Mouse (Mus musculus) heart, embryonic 11.5 days (tissue): Measurements from ENCODE around the gene Mtrf1. TPM values are rescaled to one million over a fixed set of nuclear protein-coding genes. Genes with fewer than 3 reads are reported as not detected.
"Not testable (repeated sequence)": the region's sequence is repeated elsewhere in the genome, so short reads cannot be mapped to it uniquely, and the experiment has no call there.

Source experiments
- ATAC-seq: fragments of 200-750 bp; cut with Nextera tagmentation; replicated peaks from 2 replicates; pipeline ENCODE4 v1.8.0; 2017; ENCODE audit warnings: moderate library complexity; ENCODE audit not compliant: insufficient number of reproducible peaks, low FRiP score, low TSS enrichment
- H3K27ac ChIP-seq: fragments of 300-500 bp; sonication (generic); 2 replicates; pipeline ENCODE4 v1.5.1; 2014; ENCODE audit warnings: mild to moderate bottlenecking, low read depth, low read length
- H3K27me3 ChIP-seq: fragments of 300-500 bp; sonication (generic); 2 replicates; pipeline ENCODE4 v1.6.1; 2014; ENCODE audit warnings: mild to moderate bottlenecking, low read length, mixed read lengths; ENCODE audit not compliant: control insufficient read depth, insufficient read depth
- H3K36me3 ChIP-seq: fragments of 300-500 bp; sonication (generic); 2 replicates; pipeline ENCODE4 v1.6.1; 2014; ENCODE audit warnings: mild to moderate bottlenecking, low read length, moderate library complexity, mixed read lengths; ENCODE audit not compliant: control insufficient read depth, insufficient read depth
- H3K4me1 ChIP-seq: fragments of 300-500 bp; sonication (generic); 2 replicates; pipeline ENCODE4 v1.6.1; 2014; ENCODE audit warnings: low read length; ENCODE audit not compliant: control insufficient read depth, insufficient read depth
- H3K4me2 ChIP-seq: fragments of 300-500 bp; sonication (generic); 2 replicates; pipeline ENCODE4 v1.6.1; 2014; ENCODE audit warnings: mild to moderate bottlenecking, moderate library complexity
- H3K4me3 ChIP-seq: fragments of 300-500 bp; sonication (generic); 2 replicates; pipeline ENCODE4 v1.5.1; 2014; ENCODE audit warnings: low read depth, low read length
- H3K9ac ChIP-seq: fragments of 300-500 bp; sonication (generic); 2 replicates; pipeline ENCODE4 v1.6.1; 2014; ENCODE audit warnings: mild to moderate bottlenecking, low read depth, low read length, moderate library complexity
- H3K9me3 ChIP-seq: fragments of 300-500 bp; sonication (generic); replicated peaks from 2 replicates; pipeline ENCODE4 v1.6.1; 2016; ENCODE audit warnings: low read length; ENCODE audit not compliant: control insufficient read depth
- WGBS: fragments of 180-500 bp; shearing (Covaris S2); extraction: QIAGEN DNeasy Blood & Tissue Kit; methylation state at CpG from one replicate; pipeline ENCODE4 v1.1.7; 2014; ENCODE audit not compliant: insufficient replicate concordance; 5-methylcytosine and 5-hydroxymethylcytosine counted together
- polyA plus RNA-seq: library from polyadenylated mRNA; unstranded; fragments of >200 nt; fragmentation: Nextera tagmentation; extraction: Ambion mirVana; gene quantifications from 2 replicates; pipeline ENCODE4 v1.2.1, GENCODE M21; 2014

The Mtrf1 gene
- polyA plus RNA-seq, 1 experiment from 2014 or later, result 9.7 TPM

GRCm38 (mm10) chr14:79394564-79394963 is 3.0 kb upstream of the Mtrf1 start:
- Histone ChIP-seq H3K36me3 (no peaks in the 10 kb centered on the region), H3K4me3 (no peak overlapping the region), H3K27me3 (no peaks in the 10 kb centered on the region), H3K4me1 (no peaks in the 10 kb centered on the region), H3K9me3 (no peaks in the 10 kb centered on the region), H3K9ac (no peak overlapping the region), H3K4me2 (no peak overlapping the region), H3K27ac (no peak overlapping the region)
- ATAC-seq, result no peak

- H3K36me3 ChIP-seq, result peaks cover 4% of the 10 kb centered on the region; the same call in 1 of the 2 replicates
Measured at GRCm38 (mm10) chr14:79407641-79408040, 10.1 kb downstream of the Mtrf1 start.

GRCm38 (mm10) chr14:79409278-79409830 is 11.8 kb downstream of the Mtrf1 start:
- H3K9ac ChIP-seq, result no peak overlapping the region
- no peaks in the 10 kb centered on the region for H3K4me1 ChIP-seq
- no peaks in the 10 kb centered on the region for H3K27me3 ChIP-seq
- H3K27ac ChIP-seq, result no peak overlapping the region
- 83% methylated on average over 6 of the region's 6 CpGs for WGBS
- no peak overlapping the region for H3K4me3 ChIP-seq
- H3K4me2 ChIP-seq, result no peak overlapping the region
- no peak for ATAC-seq
- peaks cover 4% of the 10 kb centered on the region; the same call in 1 of the 2 replicates for H3K36me3 ChIP-seq
- no peaks in the 10 kb centered on the region for H3K9me3 ChIP-seq

More at GRCm38 (mm10) chr14:79407641-79408040, 10.1 kb downstream of the Mtrf1 start:
- no peak overlapping the region for H3K9ac ChIP-seq
- H3K4me3 ChIP-seq, result no peak overlapping the region
- no peaks in the 10 kb centered on the region for H3K4me1 ChIP-seq
- H3K27ac ChIP-seq, result no peak overlapping the region
- H3K9me3 ChIP-seq, result no peaks in the 10 kb centered on the region
- no peaks in the 10 kb centered on the region for H3K27me3 ChIP-seq
- no peak for ATAC-seq
- 71% methylated on average over 2 of the region's 2 CpGs for WGBS
- no peak overlapping the region for H3K4me2 ChIP-seq

GRCm38 (mm10) chr14:79410662-79411061 is 13.1 kb downstream of the Mtrf1 start:
- no peaks in the 10 kb centered on the region for H3K4me1 ChIP-seq
- no peak overlapping the region for H3K27ac ChIP-seq
- ATAC-seq, result no peak
- H3K36me3 ChIP-seq, result peaks cover 4% of the 10 kb centered on the region; the same call in 1 of the 2 replicates
- no peak overlapping the region for H3K4me3 ChIP-seq
- no peak overlapping the region for H3K9ac ChIP-seq
- WGBS, result 64% methylated on average over 2 of the region's 2 CpGs
- H3K27me3 ChIP-seq, result no peaks in the 10 kb centered on the region
- H3K9me3 ChIP-seq, result no peaks in the 10 kb centered on the region
- no peak overlapping the region for H3K4me2 ChIP-seq

- no peak for ATAC-seq
- 82% methylated on average over 6 of the region's 6 CpGs for WGBS
- H3K27ac ChIP-seq, result no peak overlapping the region
Measured at GRCm38 (mm10) chr14:79413121-79413520, 15.5 kb downstream of the Mtrf1 start.

GRCm38 (mm10) chr14:79420083-79420685 is 22.6 kb downstream of the Mtrf1 start:
- 67% methylated on average over 20 of the region's 20 CpGs for WGBS
- no peak overlapping the region for H3K9ac ChIP-seq

More at GRCm38 (mm10) chr14:79413121-79413520, 15.5 kb downstream of the Mtrf1 start:
- H3K27me3 ChIP-seq, result no peaks in the 10 kb centered on the region
- no peaks in the 10 kb centered on the region for H3K4me1 ChIP-seq
- peaks cover 4% of the 10 kb centered on the region; the same call in 1 of the 2 replicates for H3K36me3 ChIP-seq
- no peak overlapping the region for H3K4me3 ChIP-seq
- H3K9me3 ChIP-seq, result no peaks in the 10 kb centered on the region
- no peak overlapping the region for H3K4me2 ChIP-seq
- no peak overlapping the region for H3K9ac ChIP-seq

GRCm38 (mm10) chr14:79425979-79426729 is 28.6 kb downstream of the Mtrf1 start, which contains the start of gene Kbtbd7:
TSS of gene Kbtbd7 (plus strand) at chr14:79426511.
- Histone ChIP-seq H3K36me3 (no peaks in the 10 kb centered on the region), H3K4me1 (no peaks in the 10 kb centered on the region), H3K27ac (peak within 1 kb of the TSS; percentile 90), H3K4me2 (peak within 1 kb of the TSS; percentile 58), H3K9me3 (no peaks in the 10 kb centered on the region), H3K9ac (peak within 1 kb of the TSS; percentile 63; the same call in 1 of the 2 replicates), H3K27me3 (no peaks in the 10 kb centered on the region), H3K4me3 (peak within 1 kb of the TSS; percentile 46)
- under 1% methylated on average over 38 of the region's 44 CpGs for WGBS
- ATAC-seq, result peak; percentile 98

More at GRCm38 (mm10) chr14:79420083-79420685, 22.6 kb downstream of the Mtrf1 start:
- H3K4me3 ChIP-seq, result no peak overlapping the region
- no peaks in the 10 kb centered on the region for H3K4me1 ChIP-seq
- no peaks in the 10 kb centered on the region for H3K27me3 ChIP-seq
- no peak overlapping the region for H3K27ac ChIP-seq
- no peak overlapping the region for H3K4me2 ChIP-seq
- no peak for ATAC-seq
- H3K36me3 ChIP-seq, result no peaks in the 10 kb centered on the region
- no peaks in the 10 kb centered on the region for H3K9me3 ChIP-seq

- not testable (repeated sequence) for H3K4me1 ChIP-seq, H3K9me3 ChIP-seq, H3K27me3 ChIP-seq, H3K36me3 ChIP-seq
- peak; percentile 39 for ATAC-seq
- peak overlapping the region; percentile 46 for H3K4me3 ChIP-seq
- WGBS, result 56% methylated on average over 3 of the region's 59 CpGs
- peak overlapping the region; percentile 90 for H3K27ac ChIP-seq
- peak overlapping the region; percentile 58 for H3K4me2 ChIP-seq
- peak overlapping the region; percentile 63; the same call in 1 of the 2 replicates for H3K9ac ChIP-seq
Measured at GRCm38 (mm10) chr14:79426730-79427365, 29.3 kb downstream of the Mtrf1 start.
